Mouse (Mus musculus) MEL (cell line): ENCODE data around the gene Tle3. TPM values are rescaled to one million over a fixed set of nuclear protein-coding genes. Genes with fewer than 3 reads are reported as not detected.

Experiments
- DNase-seq: peaks from one replicate; pipeline ENCODE4 v3.0.0; 2011; ENCODE audit warnings: low read depth, low spot score
- H3K27ac ChIP-seq: 2 replicates; pipeline ENCODE4 v1.5.1; 2012; ENCODE audit warnings: low read depth, mild to moderate bottlenecking, control low read depth, low read length, moderate library complexity; ENCODE audit not compliant: control insufficient read depth
- H3K27me3 ChIP-seq, 2 experiments: fragments of 150-350 bp in 1 of 2; sonication (generic) in 1 of 2; 2 replicates each; pipeline ENCODE4 v1.6.1; 2012; ENCODE audit warnings: low read length in 2 of 2, mild to moderate bottlenecking in 2 of 2, improper control_type of control experiment in 1 of 2, moderate library complexity in 1 of 2; ENCODE audit not compliant: insufficient read depth in 2 of 2, control insufficient read depth in 1 of 2
- H3K36me3 ChIP-seq, 2 experiments: 2 replicates each; pipeline ENCODE4 v1.6.1; 2012 to 2014; ENCODE audit warnings: low read length in 2 of 2, improper control_type of control experiment in 1 of 2, inconsistent platforms in 1 of 2, mild to moderate bottlenecking in 1 of 2; ENCODE audit not compliant: insufficient read depth in 2 of 2, control insufficient read depth in 1 of 2
- H3K4me1 ChIP-seq, 2 experiments: fragments of 150-350 bp in 1 of 2; sonication (generic) in 1 of 2; 2 replicates each; pipeline ENCODE4 v1.6.1; 2012; ENCODE audit warnings: low read length in 2 of 2, improper control_type of control experiment in 1 of 2, mild to moderate bottlenecking in 1 of 2; ENCODE audit not compliant: insufficient read depth in 2 of 2, control insufficient read depth in 1 of 2
- H3K4me3 ChIP-seq, 2 experiments: fragments of 150-350 bp in 1 of 2; sonication (generic) in 1 of 2; 2 replicates each; pipeline ENCODE4 v1.5.1; 2012; ENCODE audit warnings: low read depth in 2 of 2, low read length in 2 of 2, mild to moderate bottlenecking in 2 of 2, moderate library complexity in 2 of 2, control low read depth in 1 of 2, improper control_type of control experiment in 1 of 2; ENCODE audit not compliant: control insufficient read depth in 1 of 2, insufficient read depth in 1 of 2
- H3K79me2 ChIP-seq: 2 replicates; pipeline ENCODE4 v1.6.1; 2012; ENCODE audit warnings: mild to moderate bottlenecking, low read length, moderate library complexity; ENCODE audit not compliant: control insufficient read depth, poor library complexity, insufficient read depth
- H3K9ac ChIP-seq: 2 replicates; pipeline ENCODE4 v1.6.1; 2012; ENCODE audit warnings: low read depth, mild to moderate bottlenecking, control low read depth, low read length, moderate library complexity; ENCODE audit not compliant: control insufficient read depth, poor library complexity, severe bottlenecking
- H3K9me3 ChIP-seq: fragments of 150-350 bp; sonication (generic); replicated peaks from 2 replicates; pipeline ENCODE4 v1.6.1; 2012; ENCODE audit warnings: mild to moderate bottlenecking, low read length, improper control_type of control experiment, moderate library complexity; ENCODE audit not compliant: insufficient read depth
- E2F4 ChIP-seq: IDR thresholded peaks from 2 replicates; pipeline ENCODE4 v1.6.1; 2011; ENCODE audit warnings: low read depth, low read length, improper control_type of control experiment, borderline replicate concordance
- EP300 ChIP-seq, 2 experiments: IDR thresholded peaks; 2 replicates each; pipeline ENCODE4 v1.6.1; 2011; ENCODE audit warnings: improper control_type of control experiment in 2 of 2, low read length in 2 of 2, low read depth in 1 of 2, mild to moderate bottlenecking in 1 of 2
- ETS1 ChIP-seq: IDR thresholded peaks from 2 replicates; pipeline ENCODE4 v1.6.1; 2012; ENCODE audit warnings: low read depth, mild to moderate bottlenecking, inconsistent platforms, low read length, improper control_type of control experiment, moderate library complexity
- HCFC1 ChIP-seq: IDR thresholded peaks from 2 replicates; pipeline ENCODE4 v1.6.1; 2012; ENCODE audit warnings: low read depth, mild to moderate bottlenecking, inconsistent platforms, low read length, improper control_type of control experiment, moderate library complexity
- JUND ChIP-seq: IDR thresholded peaks from 2 replicates; pipeline ENCODE4 v1.6.1; 2011; ENCODE audit warnings: low read depth, mild to moderate bottlenecking, improper control_type of control experiment, low read length
- MAFK ChIP-seq: IDR thresholded peaks from 2 replicates; pipeline ENCODE4 v1.6.1; 2011; ENCODE audit warnings: low read depth, mild to moderate bottlenecking, low read length, improper control_type of control experiment, borderline replicate concordance
- NELFE ChIP-seq: IDR thresholded peaks from 2 replicates; pipeline ENCODE4 v1.6.1; 2011; ENCODE audit warnings: low read depth, low read length, improper control_type of control experiment
- NRF1 ChIP-seq: IDR thresholded peaks from 2 replicates; pipeline ENCODE4 v1.6.1; 2014; ENCODE audit warnings: low read depth, mild to moderate bottlenecking, inconsistent platforms, low read length, improper control_type of control experiment, moderate library complexity; ENCODE audit not compliant: poor library complexity, insufficient read depth, severe bottlenecking
- POLR2AphosphoS5 ChIP-seq: IDR thresholded peaks from 2 replicates; pipeline ENCODE4 v1.6.1; 2012; ENCODE audit warnings: low read depth, borderline replicate concordance, mild to moderate bottlenecking, inconsistent platforms, low read length, moderate library complexity, mixed read lengths
- RAD21 ChIP-seq: IDR thresholded peaks from 2 replicates; pipeline ENCODE4 v1.6.1; 2011; ENCODE audit warnings: mild to moderate bottlenecking, low read depth, low read length, improper control_type of control experiment
- RCOR1 ChIP-seq: IDR thresholded peaks from 2 replicates; pipeline ENCODE4 v1.6.1; 2012; ENCODE audit warnings: low read depth, mild to moderate bottlenecking, inconsistent platforms, low read length, improper control_type of control experiment
- TBP ChIP-seq: IDR thresholded peaks from 2 replicates; pipeline ENCODE4 v1.8.0; 2011; ENCODE audit warnings: low read depth, low read length, improper control_type of control experiment
- UBTF ChIP-seq: IDR thresholded peaks from 2 replicates; pipeline ENCODE4 v1.6.1; 2012; ENCODE audit warnings: low read depth, mild to moderate bottlenecking, inconsistent platforms, low read length, improper control_type of control experiment, moderate library complexity, borderline replicate concordance; ENCODE audit not compliant: insufficient read depth
- ZKSCAN1 ChIP-seq: IDR thresholded peaks from 2 replicates; pipeline ENCODE4 v1.6.1; 2012; ENCODE audit warnings: low read depth, mild to moderate bottlenecking, inconsistent platforms, low read length, improper control_type of control experiment, moderate library complexity
- ZNF384 ChIP-seq: IDR thresholded peaks from 2 replicates; pipeline ENCODE4 v1.6.1; 2012; ENCODE audit warnings: low read depth, mild to moderate bottlenecking, inconsistent platforms, low read length, improper control_type of control experiment
- polyA plus RNA-seq, 2 experiments: library from polyadenylated mRNA; stranded (reverse) in 1 of 2; unstranded in 1 of 2; fragments of >175 nt in 1 of 2; fragments of >200 nt in 1 of 2; gene quantifications; 2 replicates each; pipeline versions ENCODE4 v1.2.1 to v1.2.4; 2012; ENCODE audit warnings: low replicate concordance in 2 of 2, low read depth in 1 of 2; ENCODE audit not compliant: insufficient read length in 2 of 2, insufficient read depth in 1 of 2, missing spikeins in 1 of 2
- total RNA-seq: library from RNA; depleted of rRNA; stranded (reverse); fragments of 300-350 nt; gene quantifications from 2 replicates; pipeline ENCODE4 v1.2.3, GENCODE M21; 2012

The Tle3 gene
- total and polyA plus RNA-seq, 3 experiments, result 20.3 to 26.8 TPM; not detected in 1

DNA sequence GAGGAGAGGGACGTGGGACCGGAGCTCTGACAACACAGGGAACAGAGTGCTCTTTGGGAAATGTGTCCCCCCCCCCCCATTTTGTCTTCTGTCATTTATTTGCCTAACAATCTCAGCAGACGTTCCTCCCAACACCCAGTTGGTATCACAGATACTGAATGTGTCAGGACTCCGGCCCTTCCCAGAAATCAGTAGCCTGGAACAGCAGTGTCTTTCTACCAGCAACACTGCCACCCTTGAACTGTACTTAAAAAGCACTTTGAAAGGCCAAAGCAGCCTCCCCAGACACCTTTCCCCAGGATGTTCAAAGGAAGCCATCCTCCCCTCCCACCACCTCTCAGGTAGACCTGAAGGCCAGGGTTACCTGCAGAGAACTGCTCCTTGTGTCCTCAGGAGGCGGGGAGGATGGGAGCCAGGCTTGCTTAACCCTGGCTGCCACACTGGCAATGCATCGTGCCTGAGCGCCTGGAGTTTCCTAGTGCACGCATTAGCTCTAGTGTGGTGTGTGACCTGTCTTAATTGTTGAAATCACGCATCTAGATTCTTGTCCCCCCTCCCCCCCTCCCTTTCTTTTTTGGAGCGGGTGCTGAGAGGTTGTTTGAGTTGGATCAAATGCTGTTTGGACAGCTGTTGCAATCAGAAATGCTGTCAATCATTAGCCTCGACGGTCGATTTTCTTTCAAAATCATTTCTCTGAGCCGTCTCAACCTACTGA is 16.7 kb downstream of the Tle3 start:
- no peaks in the 10 kb centered on the region for H3K27me3 ChIP-seq
- no peak overlapping the region for H3K4me3 ChIP-seq
- DNase-seq, result no peak
- 0 out of 2 replicates have a peak, but pooled peaks cover 4% of the 10 kb centered on the region for H3K79me2 ChIP-seq
- H3K9me3 ChIP-seq, result no peaks in the 10 kb centered on the region
- TF ChIP-seq MAFK (no peak), NRF1 (no peak), ETS1 (no peak)
- no peaks in the 10 kb centered on the region for H3K4me1 ChIP-seq
- H3K27ac ChIP-seq, result no peak overlapping the region
- no peak overlapping the region for H3K9ac ChIP-seq
- H3K36me3 ChIP-seq, result peaks cover 0 to 12% of the 10 kb centered on the region in 2 experiments; a peak in 2 of 4 replicates

DNA sequence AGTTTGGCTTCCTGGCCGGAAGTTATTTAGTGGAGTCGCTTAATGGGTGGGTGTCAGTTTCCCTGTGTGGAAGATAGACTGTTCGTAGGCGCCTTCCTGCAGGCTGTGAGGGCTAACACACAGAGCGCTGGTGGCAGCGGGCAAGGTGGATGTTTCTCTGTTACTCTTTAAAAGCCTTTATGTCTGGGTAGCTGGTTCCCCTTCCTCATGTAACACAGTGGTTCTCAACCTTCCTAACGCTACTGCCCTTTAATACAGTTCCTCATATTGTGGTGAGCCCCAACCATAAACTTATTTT is 17.2 kb downstream of the Tle3 start:
- Histone ChIP-seq H3K4me1 (no peaks in the 10 kb centered on the region), H3K27me3 (no peaks in the 10 kb centered on the region), H3K4me3 (no peak overlapping the region), H3K9ac (no peak overlapping the region), H3K79me2 (0 out of 2 replicates have a peak, but pooled peaks cover 2% of the 10 kb centered on the region), H3K9me3 (no peaks in the 10 kb centered on the region), H3K36me3 (peaks cover 0 to 15% of the 10 kb centered on the region in 2 experiments; a peak in 2 of 4 replicates), H3K27ac (no peak overlapping the region)
- no peak for TF ChIP-seq E2F4
- no peak for TF ChIP-seq EP300 (IDR thresholded peaks at IDR 0.05; ENCODE audit: low read depth in 1 of 2, low read length in 2 of 2)
- TF ChIP-seq POLR2AphosphoS5, result no peak
- TF ChIP-seq HCFC1, result no peak
- TF ChIP-seq MAFK, result no peak
- no peak for TF ChIP-seq ZNF384
- TF ChIP-seq ZKSCAN1, result no peak
- no peak for TF ChIP-seq RAD21
- TF ChIP-seq TBP, result no peak
- no peak for TF ChIP-seq RCOR1
- no peak for TF ChIP-seq UBTF
- no peak for TF ChIP-seq JUND
- TF ChIP-seq NELFE, result no peak
- DNase-seq, result no peak
